Mouse (Mus musculus) thymus, adult 2 months (tissue): ENCODE results near the gene Gm49388. TPM values are rescaled to one million over a fixed set of nuclear protein-coding genes. Genes with fewer than 3 reads are reported as not detected.

Source experiments
- DNase-seq: peaks from one replicate; pipeline ENCODE4 v3.0.0; 2021
- H3K27ac ChIP-seq: fragments of 200-500 bp; 2 replicates; pipeline ENCODE4 v1.5.1; 2012; ENCODE audit warnings: low read length, control low read depth; ENCODE audit not compliant: control insufficient read depth, insufficient read depth
- H3K27me3 ChIP-seq: fragments of 200-500 bp; 2 replicates; pipeline ENCODE4 v1.6.1; 2012; ENCODE audit warnings: mild to moderate bottlenecking, low read length, moderate library complexity, mixed read lengths; ENCODE audit not compliant: control insufficient read depth, insufficient read depth
- H3K36me3 ChIP-seq: fragments of 200-500 bp; 2 replicates; pipeline ENCODE4 v1.6.1; 2012; ENCODE audit warnings: mild to moderate bottlenecking, low read length, moderate library complexity; ENCODE audit not compliant: control insufficient read depth, insufficient read depth
- H3K4me1 ChIP-seq: fragments of 200-500 bp; replicated peaks from 2 replicates; pipeline ENCODE4 v1.6.1; 2012; ENCODE audit warnings: low read length; ENCODE audit not compliant: control insufficient read depth, insufficient read depth
- H3K4me3 ChIP-seq: fragments of 200-500 bp; 2 replicates; pipeline ENCODE4 v1.5.1; 2012; ENCODE audit warnings: mild to moderate bottlenecking, low read length, control low read depth, moderate library complexity; ENCODE audit not compliant: control insufficient read depth, insufficient read depth
- CTCF ChIP-seq: fragments of 200-500 bp; IDR thresholded peaks from 2 replicates; pipeline ENCODE4 v1.5.1; 2012; ENCODE audit warnings: mild to moderate bottlenecking, control low read depth, low read length, moderate library complexity, borderline replicate concordance; ENCODE audit not compliant: control insufficient read depth, poor library complexity, insufficient read depth; ENCODE audit errors: extremely low read depth
- POLR2A ChIP-seq: fragments of 200-500 bp; IDR thresholded peaks from 2 replicates; pipeline ENCODE4 v1.6.1; 2012; ENCODE audit warnings: mild to moderate bottlenecking, low read length, control low read depth, moderate library complexity; ENCODE audit not compliant: control insufficient read depth, poor library complexity, insufficient read depth; ENCODE audit errors: extremely low read depth
- WGBS: fragments of 180-500 bp; shearing (Covaris S2); methylation state at CpG from one replicate; pipeline ENCODE4 v1.1.7; 2018; 5-methylcytosine and 5-hydroxymethylcytosine counted together
- polyA plus RNA-seq: library from polyadenylated mRNA; depleted of rRNA; stranded (reverse); fragments of >200 nt; gene quantifications from 2 replicates; pipeline ENCODE4 v1.2.3, GENCODE M21; 2012

Gene Gm49388
- polyA plus RNA-seq, 1 experiment: not detected

- Histone ChIP-seq H3K4me1 (no peaks in the 10 kb centered on the region), H3K27ac (no peak overlapping the region), H3K36me3 (peaks cover 13% of the 10 kb centered on the region; the same call in 1 of the 2 replicates), H3K27me3 (no peaks in the 10 kb centered on the region), H3K4me3 (no peak overlapping the region)
- no peak for TF ChIP-seq POLR2A
- no peak for TF ChIP-seq CTCF
- WGBS: 96% methylated on average over 7 of the region's 7 CpGs
- no peak for DNase-seq
Measured at GRCm38 (mm10) chr7:127753741-127754140, 31.7 kb upstream of the Gm49388 start.

- Histone ChIP-seq H3K4me1 (no peaks in the 10 kb centered on the region), H3K4me3 (no peak overlapping the region), H3K36me3 (peaks cover 5% of the 10 kb centered on the region; the same call in 1 of the 2 replicates), H3K27me3 (no peaks in the 10 kb centered on the region), H3K27ac (no peak overlapping the region)
- no peak for DNase-seq
- 59% methylated on average over 6 of the region's 6 CpGs for WGBS
- TF ChIP-seq CTCF (no peak), POLR2A (no peak)
Measured at GRCm38 (mm10) chr7:127759716-127760115, 25.7 kb upstream of the Gm49388 start.

- WGBS: 92% methylated on average over 3 of the region's 3 CpGs
- no peak for DNase-seq
- Histone ChIP-seq H3K4me3 (no peak overlapping the region), H3K4me1 (no peaks in the 10 kb centered on the region), H3K27me3 (no peaks in the 10 kb centered on the region), H3K27ac (no peak overlapping the region), H3K36me3 (peaks cover 5% of the 10 kb centered on the region; the same call in 1 of the 2 replicates)
- TF ChIP-seq POLR2A: no peak
- TF ChIP-seq CTCF: no peak
Measured at GRCm38 (mm10) chr7:127760478-127760877, 24.9 kb upstream of the Gm49388 start.

GRCm38 (mm10) chr7:127761026-127761425 lies 24.4 kb upstream of the Gm49388 start:
- Histone ChIP-seq H3K4me3 (no peak overlapping the region), H3K4me1 (no peaks in the 10 kb centered on the region), H3K36me3 (peaks cover 5% of the 10 kb centered on the region; the same call in 1 of the 2 replicates), H3K27ac (no peak overlapping the region), H3K27me3 (no peaks in the 10 kb centered on the region)
- DNase-seq: peak; percentile 65
- WGBS: 32% methylated on average over 7 of the region's 7 CpGs
- TF ChIP-seq CTCF: peak; percentile 88; the same call in 1 of the 2 replicates
- TF ChIP-seq POLR2A: no peak

- Histone ChIP-seq H3K36me3 (peaks cover 5% of the 10 kb centered on the region; the same call in 1 of the 2 replicates), H3K4me1 (0 out of 2 replicates have a peak, but pooled peaks cover 3% of the 10 kb centered on the region), H3K27me3 (no peaks in the 10 kb centered on the region), H3K4me3 (no peak overlapping the region), H3K27ac (no peak overlapping the region)
- DNase-seq: no peak
- 56% methylated on average over 4 of the region's 4 CpGs for WGBS
- TF ChIP-seq CTCF (no peak), POLR2A (no peak)
Measured at GRCm38 (mm10) chr7:127763642-127764041, 21.8 kb upstream of the Gm49388 start.

- Histone ChIP-seq H3K36me3 (peaks cover 5% of the 10 kb centered on the region; the same call in 1 of the 2 replicates), H3K27me3 (no peaks in the 10 kb centered on the region), H3K27ac (no peak overlapping the region), H3K4me3 (no peak overlapping the region), H3K4me1 (peaks cover 22% of the 10 kb centered on the region)
- DNase-seq: no peak
- TF ChIP-seq POLR2A: no peak
- no peak for TF ChIP-seq CTCF
- WGBS: 94% methylated on average over 2 of the region's 2 CpGs
Measured at GRCm38 (mm10) chr7:127765756-127766155, 19.7 kb upstream of the Gm49388 start.

GRCm38 (mm10) chr7:127766851-127767609 lies 18.4 kb upstream of the Gm49388 start:
- TF ChIP-seq POLR2A (no peak), CTCF (no peak)
- H3K4me1 ChIP-seq: peaks cover 29% of the 10 kb centered on the region
- peaks cover 5% of the 10 kb centered on the region; the same call in 1 of the 2 replicates for H3K36me3 ChIP-seq
- DNase-seq: no peak
- WGBS: 90% methylated on average over 17 of the region's 17 CpGs
- no peak overlapping the region for H3K4me3 ChIP-seq
- H3K27me3 ChIP-seq: no peaks in the 10 kb centered on the region
- no peak overlapping the region for H3K27ac ChIP-seq
